Mouse (Mus musculus) intestine, embryonic 16.5 days (tissue): ENCODE measurements around the gene Gcsam. TPM values are rescaled to one million over a fixed set of nuclear protein-coding genes. Genes with fewer than 3 reads are reported as not detected.

ENCODE experiments used
- ATAC-seq: fragments of 200-750 bp; cut with Nextera tagmentation; 2 replicates; pipeline ENCODE4 v1.8.0; 2017; ENCODE audit warnings: moderate TSS enrichment, moderate library complexity
- H3K27ac ChIP-seq: fragments of 300-500 bp; sonication (generic); 2 replicates; pipeline ENCODE4 v1.5.1; 2014; ENCODE audit warnings: mild to moderate bottlenecking, low read length
- H3K27me3 ChIP-seq: fragments of 300-500 bp; sonication (generic); replicated peaks from 2 replicates; pipeline ENCODE4 v1.6.1; 2014; ENCODE audit warnings: low read length, control low read depth, mixed read lengths; ENCODE audit not compliant: control insufficient read depth, insufficient read depth
- H3K36me3 ChIP-seq: fragments of 300-500 bp; sonication (generic); 2 replicates; pipeline ENCODE4 v1.6.1; 2014; ENCODE audit warnings: low read length, control low read depth; ENCODE audit not compliant: control insufficient read depth, insufficient read depth
- H3K4me1 ChIP-seq: fragments of 300-500 bp; sonication (generic); 2 replicates; pipeline ENCODE4 v1.6.1; 2014; ENCODE audit warnings: low read length, control low read depth, mixed read lengths; ENCODE audit not compliant: control insufficient read depth, insufficient read depth
- H3K4me2 ChIP-seq: fragments of 300-500 bp; sonication (generic); 2 replicates; pipeline ENCODE4 v1.6.1; 2014; ENCODE audit warnings: low read depth, low read length, control low read depth
- H3K4me3 ChIP-seq: fragments of 300-500 bp; sonication (generic); 2 replicates; pipeline ENCODE4 v1.5.1; 2014; ENCODE audit warnings: mild to moderate bottlenecking, low read length
- H3K9ac ChIP-seq: fragments of 300-500 bp; sonication (generic); 2 replicates; pipeline ENCODE4 v1.6.1; 2014; ENCODE audit warnings: low read depth, low read length
- H3K9me3 ChIP-seq: fragments of 300-500 bp; sonication (generic); 2 replicates; pipeline ENCODE4 v1.6.1; 2016; ENCODE audit warnings: low read length, control low read depth; ENCODE audit not compliant: control insufficient read depth
- WGBS: fragments of 180-500 bp; shearing (Covaris S2); extraction: QIAGEN DNeasy Blood & Tissue Kit; methylation state at CpG from one replicate; pipeline ENCODE4 v1.1.7; 2014; 5-methylcytosine and 5-hydroxymethylcytosine counted together
- polyA plus RNA-seq: library from polyadenylated mRNA; unstranded; fragments of >200 nt; fragmentation: Nextera tagmentation; extraction: Ambion mirVana; gene quantifications from 2 replicates; pipeline ENCODE4 v1.2.1, GENCODE M21; 2015

Gcsam gene
- polyA plus RNA-seq, 1 experiment from 2014 or later, result 0.12 TPM

- H3K27me3 ChIP-seq, result no peaks in the 10 kb centered on the region
- H3K36me3 ChIP-seq, result no peaks in the 10 kb centered on the region
- ATAC-seq, result no peak
- no peak overlapping the region for H3K4me3 ChIP-seq
- no peak overlapping the region for H3K27ac ChIP-seq
- 88% methylated on average over 1 of the region's 1 CpGs for WGBS
- H3K9me3 ChIP-seq, result no peaks in the 10 kb centered on the region
- no peaks in the 10 kb centered on the region for H3K4me1 ChIP-seq
- H3K4me2 ChIP-seq, result no peak overlapping the region
- H3K9ac ChIP-seq, result no peak overlapping the region
Measured at GRCm38 (mm10) chr16:45615944-45616343, 5.8 kb downstream of the Gcsam start.

GRCm38 (mm10) chr16:45619751-45620375 is 9.7 kb downstream of the Gcsam start:
- no peaks in the 10 kb centered on the region for H3K4me1 ChIP-seq
- 62% methylated on average over 8 of the region's 8 CpGs for WGBS
- no peaks in the 10 kb centered on the region for H3K36me3 ChIP-seq
- no peak overlapping the region for H3K9ac ChIP-seq
- no peaks in the 10 kb centered on the region for H3K9me3 ChIP-seq
- H3K4me2 ChIP-seq, result no peak overlapping the region
- ATAC-seq, result no peak
- no peaks in the 10 kb centered on the region for H3K27me3 ChIP-seq
- H3K27ac ChIP-seq, result no peak overlapping the region
- H3K4me3 ChIP-seq, result no peak overlapping the region

GRCm38 (mm10) chr16:45623230-45623629 is 13.1 kb downstream of the Gcsam start:
- no peaks in the 10 kb centered on the region for H3K36me3 ChIP-seq
- H3K4me1 ChIP-seq, result no peaks in the 10 kb centered on the region
- no peak overlapping the region for H3K4me3 ChIP-seq
- H3K27me3 ChIP-seq, result no peaks in the 10 kb centered on the region
- ATAC-seq, result no peak
- H3K9me3 ChIP-seq, result no peaks in the 10 kb centered on the region
- no peak overlapping the region for H3K9ac ChIP-seq
- no peak overlapping the region for H3K27ac ChIP-seq
- WGBS, result 88% methylated on average over 4 of the region's 4 CpGs
- H3K4me2 ChIP-seq, result no peak overlapping the region

GRCm38 (mm10) chr16:45624791-45625190 is 14.6 kb downstream of the Gcsam start:
- no peak for ATAC-seq

GRCm38 (mm10) chr16:45625342-45625741 is 15.2 kb downstream of the Gcsam start:
- Histone ChIP-seq H3K27ac (no peak overlapping the region), H3K27me3 (no peaks in the 10 kb centered on the region), H3K4me1 (no peaks in the 10 kb centered on the region), H3K36me3 (no peaks in the 10 kb centered on the region), H3K9ac (no peak overlapping the region), H3K9me3 (no peaks in the 10 kb centered on the region), H3K4me3 (no peak overlapping the region), H3K4me2 (no peak overlapping the region)
- ATAC-seq, result no peak
- 81% methylated on average over 2 of the region's 2 CpGs for WGBS

More at GRCm38 (mm10) chr16:45624791-45625190, 14.6 kb downstream of the Gcsam start:
- H3K36me3 ChIP-seq, result no peaks in the 10 kb centered on the region
- no peak overlapping the region for H3K4me3 ChIP-seq
- H3K4me2 ChIP-seq, result no peak overlapping the region
- H3K27ac ChIP-seq, result no peak overlapping the region
- no peaks in the 10 kb centered on the region for H3K4me1 ChIP-seq
- H3K27me3 ChIP-seq, result no peaks in the 10 kb centered on the region
- no peak overlapping the region for H3K9ac ChIP-seq
- H3K9me3 ChIP-seq, result no peaks in the 10 kb centered on the region
- WGBS, result 83% methylated on average over 2 of the region's 2 CpGs

GRCm38 (mm10) chr16:45629497-45630105 is 19.4 kb downstream of the Gcsam start:
- Histone ChIP-seq H3K9me3 (no peaks in the 10 kb centered on the region), H3K27ac (no peak overlapping the region), H3K27me3 (no peaks in the 10 kb centered on the region), H3K4me2 (no peak overlapping the region), H3K9ac (no peak overlapping the region), H3K4me3 (no peak overlapping the region), H3K36me3 (no peaks in the 10 kb centered on the region), H3K4me1 (no peaks in the 10 kb centered on the region)
- no peak for ATAC-seq
- 77% methylated on average over 8 of the region's 8 CpGs for WGBS

- no peaks in the 10 kb centered on the region for H3K4me1 ChIP-seq
- ATAC-seq, result peak; percentile 55; the same call in 1 of the 2 replicates
- H3K9me3 ChIP-seq, result no peaks in the 10 kb centered on the region
- no peak overlapping the region for H3K9ac ChIP-seq
- WGBS, result 47% methylated on average over 5 of the region's 5 CpGs
- no peaks in the 10 kb centered on the region for H3K27me3 ChIP-seq
- H3K4me2 ChIP-seq, result no peak overlapping the region
- H3K4me3 ChIP-seq, result no peak overlapping the region
- H3K27ac ChIP-seq, result no peak overlapping the region
- H3K36me3 ChIP-seq, result no peaks in the 10 kb centered on the region
Measured at GRCm38 (mm10) chr16:45630347-45630960, 20.3 kb downstream of the Gcsam start.

- WGBS, result 67% methylated on average over 4 of the region's 4 CpGs
- H3K9ac ChIP-seq, result no peak overlapping the region
- no peaks in the 10 kb centered on the region for H3K36me3 ChIP-seq
- no peak overlapping the region for H3K4me3 ChIP-seq
- no peak overlapping the region for H3K27ac ChIP-seq
- H3K27me3 ChIP-seq, result no peaks in the 10 kb centered on the region
- no peaks in the 10 kb centered on the region for H3K9me3 ChIP-seq
- H3K4me1 ChIP-seq, result no peaks in the 10 kb centered on the region
- H3K4me2 ChIP-seq, result no peak overlapping the region
- ATAC-seq, result no peak
Measured at GRCm38 (mm10) chr16:45632420-45632819, 22.2 kb downstream of the Gcsam start.

GRCm38 (mm10) chr16:45635826-45636225 is 25.6 kb downstream of the Gcsam start:
- Histone ChIP-seq H3K9ac (no peak overlapping the region), H3K4me2 (no peak overlapping the region), H3K27me3 (no peaks in the 10 kb centered on the region), H3K9me3 (no peaks in the 10 kb centered on the region), H3K36me3 (no peaks in the 10 kb centered on the region), H3K4me1 (no peaks in the 10 kb centered on the region), H3K4me3 (no peak overlapping the region), H3K27ac (no peak overlapping the region)
- 89% methylated on average over 2 of the region's 2 CpGs for WGBS
- no peak for ATAC-seq
